Mouse (Mus musculus): ENCODE results near the gene Rab7. TPM values are rescaled to one million over a fixed set of nuclear protein-coding genes. Genes with fewer than 3 reads are reported as not detected.

Rab7 gene
- total RNA-seq (2014; fragmentation: Nextera tagmentation) (239 and 246 TPM in 2 replicates), total RNA-seq (2017) (89.1 and 102 TPM in 2 replicates)

DNA sequence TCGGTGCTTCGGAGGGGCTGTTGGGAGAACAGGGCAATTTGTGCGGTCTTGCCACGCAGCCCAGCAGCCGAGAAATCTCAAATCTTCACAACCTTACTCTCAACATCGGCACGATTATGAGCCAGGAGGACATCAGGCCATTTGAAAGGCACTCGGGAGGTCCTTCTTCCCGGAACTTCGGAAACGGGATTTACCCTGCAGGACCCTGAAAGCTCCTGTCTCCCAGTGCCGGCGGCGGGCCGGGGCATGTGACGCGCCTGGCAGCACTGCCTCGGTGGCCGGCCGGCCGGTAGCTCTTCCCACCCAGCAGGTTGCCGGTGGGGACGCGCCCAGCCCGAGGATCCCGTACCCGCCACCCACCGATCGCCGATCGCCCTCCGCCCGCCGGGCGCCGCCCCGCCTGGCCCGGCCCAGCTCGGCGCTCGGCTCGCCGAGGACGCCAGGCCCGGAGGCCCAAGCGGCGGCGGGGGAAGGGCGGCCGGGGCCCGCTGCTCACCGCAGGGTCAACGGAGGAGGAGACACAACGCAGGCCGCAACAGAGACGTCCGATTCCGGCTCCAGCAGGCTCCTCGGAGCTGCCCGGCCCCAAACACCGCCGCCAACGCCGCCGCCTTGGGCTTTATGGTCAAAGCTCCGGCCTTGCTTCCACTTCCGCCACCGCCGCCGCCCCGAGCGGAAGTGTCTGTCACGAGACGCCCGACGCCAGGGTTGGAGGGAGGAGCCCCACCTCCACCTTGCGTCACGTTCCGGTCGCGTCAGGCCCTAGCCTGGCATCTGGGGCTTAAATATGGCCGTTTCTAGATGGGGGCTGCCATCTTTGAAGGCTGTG lies at the start of gene Rab7:
Gene Rab7, minus strand, starts transcription at position 694 of the 829 bp plus-strand sequence.
- peak; percentile 95 for ATAC-seq (replicated peaks; ENCODE audit: poor library complexity, severe bottlenecking)

- no peak for ATAC-seq (replicated peaks; ENCODE audit: poor library complexity, severe bottlenecking)
These were observed 43.9 kb upstream of the Rab7 start for GRCm38 (mm10) chr6:88088971-88089370.

DNA sequence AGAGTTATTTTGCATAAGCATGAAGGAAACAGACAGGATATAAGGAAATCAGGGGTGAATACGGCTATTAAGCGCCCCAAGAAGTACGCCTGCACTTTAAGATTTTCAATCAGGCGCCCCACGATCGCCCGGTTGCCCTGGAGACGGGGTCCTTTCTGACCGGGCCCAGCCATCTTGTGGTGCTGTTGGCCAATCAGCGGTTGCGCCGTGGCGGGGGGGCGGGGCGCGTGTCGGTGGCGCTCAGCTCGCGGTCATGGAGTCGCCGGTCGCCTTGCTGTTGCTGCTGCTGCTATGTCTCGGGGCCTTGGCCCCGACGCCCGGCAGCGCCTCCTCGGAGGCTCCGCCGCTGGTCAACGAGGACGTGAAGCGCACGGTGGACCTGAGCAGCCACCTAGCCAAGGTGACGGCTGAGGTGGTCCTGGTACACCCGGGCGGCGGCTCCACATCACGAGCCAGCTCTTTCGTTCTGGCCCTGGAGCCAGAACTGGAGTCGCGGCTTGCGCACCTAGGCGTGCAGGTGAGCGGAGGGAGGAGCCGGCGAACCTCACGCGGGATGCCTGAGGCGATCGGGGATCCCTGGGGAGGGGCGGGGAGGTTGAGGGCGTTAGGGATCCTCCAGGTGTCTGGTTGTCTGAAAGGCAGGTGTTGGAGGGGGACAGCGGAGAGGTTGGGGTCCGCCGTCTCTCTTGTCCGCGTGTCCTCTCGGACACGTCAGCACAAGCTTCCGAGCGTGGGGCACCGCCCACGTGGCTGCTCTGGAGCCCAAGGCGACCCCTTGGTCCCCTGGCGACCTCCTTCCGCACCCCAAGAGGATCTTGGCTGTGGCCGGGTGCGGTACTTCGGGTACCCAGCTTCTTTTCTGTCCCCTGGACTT lies 39.4 kb upstream of the Rab7 start, which contains the start of gene Rpn1:
Gene Rpn1, plus strand, starts transcription at position 205 of the 874 bp plus-strand sequence.
- peak; percentile 97 for ATAC-seq (replicated peaks; ENCODE audit: poor library complexity, severe bottlenecking)

- no peak for ATAC-seq (replicated peaks; ENCODE audit: poor library complexity, severe bottlenecking)
These were observed 38.6 kb upstream of the Rab7 start for GRCm38 (mm10) chr6:88083672-88084071.

DNA sequence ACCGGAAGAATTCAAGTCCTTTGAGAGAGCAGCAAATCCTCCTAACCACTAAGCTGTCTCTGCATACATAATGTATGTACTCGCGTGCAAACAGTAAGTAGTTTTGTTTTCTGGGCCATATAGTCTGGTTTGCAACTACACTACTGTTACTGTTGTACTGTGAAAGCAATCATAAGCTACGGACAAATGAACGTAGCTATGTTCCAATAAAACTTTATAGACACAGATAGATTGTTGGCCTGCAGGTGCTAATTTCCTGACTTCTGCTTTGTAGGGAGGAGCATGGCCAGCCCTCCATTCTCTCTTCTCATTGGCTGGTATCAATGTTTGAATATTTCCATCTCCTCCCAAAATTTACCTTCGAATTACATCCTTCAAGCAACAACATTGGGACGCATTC lies 38.0 kb upstream of the Rab7 start:
- no peak for ATAC-seq (replicated peaks; ENCODE audit: poor library complexity, severe bottlenecking)

GRCm38 (mm10) chr6:88075960-88076517 lies 31.0 kb upstream of the Rab7 start:
- no peak for ATAC-seq (replicated peaks; ENCODE audit: poor library complexity, severe bottlenecking)

DNA sequence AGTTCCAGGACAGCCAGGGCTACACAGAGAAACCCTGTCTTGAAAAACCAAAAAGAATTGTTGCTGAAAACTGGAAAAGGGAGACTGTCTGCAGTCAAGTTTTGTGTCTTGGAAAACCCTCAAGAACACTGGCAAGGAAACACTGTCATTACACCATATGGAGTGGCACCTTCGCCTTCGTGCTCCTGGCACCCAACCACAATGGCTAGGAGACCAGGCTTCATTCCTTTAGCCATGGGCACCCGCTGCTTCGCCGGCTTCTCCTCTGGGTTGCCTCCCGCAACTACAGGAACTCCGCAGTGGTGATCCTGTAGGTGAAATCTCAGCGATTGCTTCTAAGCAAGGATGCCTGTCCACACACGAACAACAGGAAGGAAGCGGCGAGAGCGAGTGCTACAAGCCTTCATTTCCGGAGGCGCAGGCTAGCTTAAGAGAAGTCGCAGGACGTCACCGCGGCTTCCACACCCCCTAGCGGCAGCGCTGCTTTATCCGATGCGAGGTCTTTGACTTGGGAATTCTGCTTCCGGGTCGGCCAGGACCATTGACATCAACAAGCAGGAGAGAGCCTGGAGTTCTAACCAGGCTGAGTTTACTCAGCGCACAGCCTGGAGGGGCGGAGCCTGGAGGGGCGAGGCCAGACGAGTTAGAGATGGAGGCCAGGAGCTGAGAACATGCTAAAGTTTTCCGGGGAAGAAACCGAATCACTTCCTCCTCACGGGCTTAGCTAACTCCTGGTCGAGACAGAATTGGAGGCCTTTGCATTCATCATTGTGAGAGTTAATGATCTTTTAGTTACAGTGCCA lies 29.9 kb upstream of the Rab7 start:
- ATAC-seq (replicated peaks; ENCODE audit: poor library complexity, severe bottlenecking): peak; percentile 92

GRCm38 (mm10) chr6:88071216-88071615 lies 26.1 kb upstream of the Rab7 start:
- no peak for ATAC-seq (replicated peaks; ENCODE audit: poor library complexity, severe bottlenecking)

DNA sequence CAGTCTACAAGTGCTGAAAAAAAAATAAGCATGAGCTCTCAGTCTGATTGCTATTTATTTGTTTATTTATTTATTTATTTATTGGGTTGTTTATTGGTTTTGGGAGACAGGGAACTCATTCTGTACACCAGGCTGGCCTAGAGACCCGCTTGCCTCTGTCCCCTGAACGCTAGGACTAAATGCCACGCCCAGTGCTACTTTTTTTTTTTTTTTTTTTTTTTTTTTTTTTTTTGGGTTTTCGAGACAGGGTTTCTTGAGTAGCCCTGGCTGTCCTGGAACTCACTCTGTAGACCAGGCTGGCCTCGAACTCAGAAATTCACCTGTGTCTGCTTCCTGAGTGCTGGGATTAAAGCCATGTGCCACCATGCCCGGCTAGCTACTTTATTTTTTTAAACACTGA lies 25.4 kb upstream of the Rab7 start:
- ATAC-seq (replicated peaks; ENCODE audit: poor library complexity, severe bottlenecking): no peak

DNA sequence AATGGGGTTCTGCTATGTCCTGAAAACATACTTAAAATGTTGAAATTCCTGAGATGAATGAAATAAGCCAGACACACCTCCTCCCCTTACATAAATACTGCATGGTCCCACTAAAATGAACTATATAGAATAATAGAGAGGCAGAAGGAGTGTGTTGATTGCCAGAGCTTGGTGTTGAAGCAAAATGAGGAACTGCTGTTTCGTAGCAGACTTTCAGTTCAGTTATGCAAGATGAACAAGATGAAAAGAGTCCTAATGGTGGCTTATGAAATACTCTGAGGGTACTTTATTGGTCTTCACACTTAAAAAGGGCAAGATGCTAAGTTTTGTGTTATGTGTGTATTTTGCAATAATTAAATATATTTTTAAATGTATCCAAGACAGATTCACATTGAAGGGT lies 23.7 kb upstream of the Rab7 start:
- ATAC-seq (replicated peaks; ENCODE audit: poor library complexity, severe bottlenecking): peak; percentile 71

DNA sequence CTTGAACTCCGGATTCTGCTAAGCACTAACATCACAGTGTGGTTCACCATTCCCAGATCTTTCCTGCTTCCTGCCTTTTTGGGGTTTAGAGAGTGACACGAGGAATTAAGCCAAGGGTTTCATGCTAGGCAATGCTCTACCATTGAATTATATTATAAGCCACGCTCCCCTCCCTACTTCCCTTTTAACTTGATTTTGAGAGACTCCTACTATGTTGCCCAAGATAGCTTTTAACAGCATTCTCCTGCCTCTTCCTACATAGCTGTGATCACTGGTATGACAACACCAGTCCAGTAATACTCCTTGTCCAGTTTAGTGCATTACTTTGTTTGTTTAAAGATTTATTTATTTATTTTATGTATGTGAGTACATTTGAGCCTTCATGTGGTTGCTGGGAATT lies 22.7 kb upstream of the Rab7 start:
- peak; percentile 54 for ATAC-seq (replicated peaks; ENCODE audit: poor library complexity, severe bottlenecking)

DNA sequence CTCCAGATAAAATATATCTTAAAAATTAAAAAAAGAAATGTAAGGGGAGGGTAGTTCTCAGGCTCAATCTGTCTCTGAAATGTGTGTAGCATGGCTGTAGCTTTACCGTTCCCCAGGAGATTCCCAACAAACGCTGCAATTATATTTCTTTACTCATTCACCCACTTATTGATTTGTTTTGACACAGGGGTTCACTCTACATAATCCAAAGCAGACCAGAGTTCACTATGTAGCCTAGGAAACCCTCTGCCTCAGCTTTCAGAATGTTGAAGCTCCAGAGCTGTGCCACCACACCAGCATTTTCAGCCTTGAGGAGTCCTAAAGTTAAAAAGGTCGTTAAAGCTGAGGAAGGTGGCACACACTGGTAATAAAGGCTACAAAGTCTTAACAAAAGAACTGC lies 20.9 kb upstream of the Rab7 start:
- no peak for ATAC-seq (replicated peaks; ENCODE audit: poor library complexity, severe bottlenecking)

- peak; percentile 30 for ATAC-seq (replicated peaks; ENCODE audit: poor library complexity, severe bottlenecking)
These were observed 20.0 kb upstream of the Rab7 start for GRCm38 (mm10) chr6:88065116-88065515.

DNA sequence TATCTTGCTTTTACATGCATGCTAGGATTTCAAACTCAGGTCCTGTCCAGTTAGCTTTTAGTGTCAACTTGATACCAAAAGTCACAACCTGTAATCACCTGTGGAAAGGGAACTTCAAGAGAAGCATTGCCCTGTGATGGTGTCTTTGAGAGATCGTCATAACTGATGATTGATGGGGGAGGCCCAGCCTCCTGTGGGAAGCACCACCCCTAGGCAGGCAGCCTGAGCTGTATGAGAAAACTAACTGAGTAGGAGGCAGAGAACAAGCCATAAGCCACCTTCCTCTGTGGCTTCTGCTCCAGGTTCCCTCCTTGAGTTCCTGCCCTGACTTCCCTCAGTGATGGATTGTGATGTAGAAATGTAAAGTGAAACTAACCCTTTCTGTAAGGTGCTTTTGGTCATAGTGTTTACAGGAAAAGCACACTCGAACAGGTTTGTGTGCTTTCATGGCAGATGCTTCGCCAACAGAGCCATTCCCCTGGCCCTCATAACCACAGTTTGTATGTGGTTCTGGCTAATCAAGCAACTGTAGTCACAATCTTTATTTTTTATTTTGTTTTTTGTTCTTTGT lies 19.1 kb upstream of the Rab7 start:
- peak; percentile 15; the same call in 1 of the 2 replicates for ATAC-seq (replicated peaks; ENCODE audit: poor library complexity, severe bottlenecking)

GRCm38 (mm10) chr6:88062398-88062797 lies 17.3 kb upstream of the Rab7 start:
- no peak for ATAC-seq (replicated peaks; ENCODE audit: poor library complexity, severe bottlenecking)

DNA sequence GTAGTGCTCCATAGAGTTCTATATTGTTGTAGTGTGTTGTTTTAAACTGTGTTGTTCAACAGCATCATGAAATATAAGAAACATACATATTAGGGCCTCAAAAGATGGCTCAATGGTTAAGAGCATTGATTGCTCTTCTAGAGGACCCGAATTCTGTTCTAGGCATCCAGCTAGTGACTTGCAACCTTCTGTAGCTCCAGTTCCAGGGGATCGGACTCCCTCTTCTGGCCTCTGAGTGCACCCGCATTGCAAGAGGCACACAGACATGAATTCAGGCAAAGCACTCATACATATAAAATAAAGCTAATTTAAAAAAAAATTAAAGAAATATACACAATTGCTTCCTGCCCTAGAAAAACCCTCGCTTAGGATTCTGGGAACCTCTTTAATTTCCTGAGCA lies 16.3 kb upstream of the Rab7 start:
- ATAC-seq (replicated peaks; ENCODE audit: poor library complexity, severe bottlenecking): no peak

DNA sequence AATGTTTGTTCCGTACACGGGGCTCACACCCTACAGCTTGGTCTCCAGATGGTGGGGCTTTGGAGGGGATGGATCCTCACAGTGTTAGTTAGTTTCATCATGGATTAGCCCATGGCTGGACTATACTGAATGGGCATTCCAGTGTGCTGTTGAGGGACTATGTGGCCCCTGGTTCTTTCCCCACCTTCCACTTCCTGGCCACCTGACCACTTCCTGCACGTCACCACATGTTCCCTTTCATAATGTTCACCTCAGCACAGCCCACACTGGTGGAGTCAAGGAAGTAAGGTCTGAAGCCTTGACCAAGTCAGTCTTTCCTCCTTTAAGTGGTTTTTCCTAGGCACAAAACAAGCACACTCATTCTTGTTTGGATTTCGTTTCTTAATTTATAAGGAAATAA lies 15.5 kb upstream of the Rab7 start:
- ATAC-seq (replicated peaks; ENCODE audit: poor library complexity, severe bottlenecking): peak; percentile 93

DNA sequence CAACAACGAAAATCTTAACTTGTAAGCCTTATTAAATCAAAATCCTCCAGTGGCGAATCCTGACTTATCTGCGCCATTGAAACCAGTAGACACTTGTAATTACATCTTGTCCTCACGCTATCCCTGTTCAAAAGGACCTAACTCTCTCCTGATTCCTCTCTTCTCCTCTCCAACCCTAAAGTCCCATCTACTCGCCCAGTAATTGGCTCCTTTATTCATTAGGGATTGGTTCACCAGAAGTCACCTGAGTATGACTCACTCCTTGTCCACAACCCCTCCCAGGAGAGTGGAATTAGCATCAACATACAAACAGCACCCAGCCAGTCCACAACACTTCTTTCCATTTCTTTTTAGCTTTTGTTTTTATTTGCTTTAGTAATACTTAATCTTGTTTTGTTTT lies 14.8 kb upstream of the Rab7 start:
- ATAC-seq (replicated peaks; ENCODE audit: poor library complexity, severe bottlenecking): no peak

- ATAC-seq (replicated peaks; ENCODE audit: poor library complexity, severe bottlenecking): no peak
These were observed 11.8 kb upstream of the Rab7 start for GRCm38 (mm10) chr6:88056866-88057265.

DNA sequence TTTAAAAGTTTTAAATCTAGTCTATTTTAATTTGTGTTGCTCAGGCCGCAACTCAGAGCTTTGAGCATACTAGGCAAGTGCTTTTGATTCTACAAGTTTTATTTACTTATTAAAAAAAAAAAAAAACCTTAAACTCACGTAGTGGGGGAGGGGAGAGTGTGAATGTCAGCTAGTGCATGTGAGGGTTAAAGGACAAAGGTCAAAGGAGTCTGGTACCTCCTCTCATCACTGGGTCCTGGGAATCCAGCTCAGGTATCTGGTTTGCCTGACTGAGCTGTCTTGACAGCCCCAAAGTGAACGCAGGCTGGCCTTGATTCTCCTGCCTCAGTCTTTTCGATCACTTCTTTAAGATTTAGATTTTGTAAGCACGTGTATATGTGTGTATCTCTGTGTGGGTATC lies 10.6 kb upstream of the Rab7 start:
- no peak for ATAC-seq (replicated peaks; ENCODE audit: poor library complexity, severe bottlenecking)
